Mouse (Mus musculus) testis, adult 2 months (tissue): ENCODE data around the gene Wipf2. TPM values are rescaled to one million over a fixed set of nuclear protein-coding genes. Genes with fewer than 3 reads are reported as not detected.

ENCODE experiments used
- H3K27ac ChIP-seq: fragments of 200-500 bp; 2 replicates; pipeline ENCODE4 v1.5.1; 2012; ENCODE audit warnings: low read depth, low read length; ENCODE audit not compliant: control insufficient read depth, insufficient read depth
- H3K27me3 ChIP-seq: fragments of 200-500 bp; 2 replicates; pipeline ENCODE4 v1.6.1; 2012; ENCODE audit warnings: mild to moderate bottlenecking, low read length, moderate library complexity; ENCODE audit not compliant: control insufficient read depth, insufficient read depth
- H3K36me3 ChIP-seq: fragments of 200-500 bp; 2 replicates; pipeline ENCODE4 v1.6.1; 2012; ENCODE audit warnings: mild to moderate bottlenecking, low read length; ENCODE audit not compliant: control insufficient read depth, insufficient read depth
- H3K4me1 ChIP-seq: fragments of 200-500 bp; 2 replicates; pipeline ENCODE4 v1.6.1; 2012; ENCODE audit warnings: low read length; ENCODE audit not compliant: control insufficient read depth, insufficient read depth
- H3K4me3 ChIP-seq: fragments of 200-500 bp; 2 replicates; pipeline ENCODE4 v1.5.1; 2012; ENCODE audit warnings: low read depth, mild to moderate bottlenecking, low read length, moderate library complexity, mixed read lengths; ENCODE audit not compliant: control insufficient read depth
- CTCF ChIP-seq: fragments of 200-500 bp; IDR thresholded peaks from 2 replicates; pipeline ENCODE4 v1.5.1; 2012; ENCODE audit warnings: low read depth, mild to moderate bottlenecking, inconsistent platforms, low read length, moderate library complexity; ENCODE audit not compliant: control insufficient read depth, insufficient read depth, insufficient replicate concordance
- POLR2A ChIP-seq: fragments of 200-500 bp; IDR thresholded peaks from 2 replicates; pipeline ENCODE4 v1.6.1; 2012; ENCODE audit warnings: low read depth, mild to moderate bottlenecking, inconsistent platforms, low read length, moderate library complexity; ENCODE audit not compliant: control insufficient read depth
- polyA plus RNA-seq: library from polyadenylated mRNA; depleted of rRNA; stranded (reverse); fragments of >200 nt; gene quantifications from 2 replicates; pipeline ENCODE4 v1.2.3, GENCODE M21; 2012

Wipf2 gene
- polyA plus RNA-seq, 1 experiment = 6.4 TPM

GRCm38 (mm10) chr11:98939084-98939952 is 75.9 kb downstream of the Wipf2 start:
- Histone ChIP-seq H3K4me3 (no peak overlapping the region; the same call in 1 of the 2 replicates), H3K27ac (no peak overlapping the region), H3K27me3 (no peaks in the 10 kb centered on the region), H3K36me3 (no peaks in the 10 kb centered on the region), H3K4me1 (peaks cover 76% of the 10 kb centered on the region)
- TF ChIP-seq POLR2A (no peak), CTCF (no peak)

- no peak overlapping the region for H3K27ac ChIP-seq
- peaks cover 83% of the 10 kb centered on the region for H3K4me1 ChIP-seq
- no peak for TF ChIP-seq CTCF
- no peak for TF ChIP-seq POLR2A
- H3K4me3 ChIP-seq = no peak overlapping the region
- no peaks in the 10 kb centered on the region for H3K27me3 ChIP-seq
- H3K36me3 ChIP-seq = no peaks in the 10 kb centered on the region
Measured at GRCm38 (mm10) chr11:98939953-98940641, 76.7 kb downstream of the Wipf2 start.

- Histone ChIP-seq H3K27me3 (no peaks in the 10 kb centered on the region), H3K36me3 (no peaks in the 10 kb centered on the region), H3K4me1 (peaks cover 86% of the 10 kb centered on the region), H3K4me3 (no peak overlapping the region), H3K27ac (no peak overlapping the region)
- TF ChIP-seq CTCF = no peak
- no peak for TF ChIP-seq POLR2A
Measured at GRCm38 (mm10) chr11:98940776-98941175, 77.3 kb downstream of the Wipf2 start.

- Histone ChIP-seq H3K27ac (peak overlapping the region; percentile 92), H3K4me1 (peaks cover 83% of the 10 kb centered on the region), H3K36me3 (no peaks in the 10 kb centered on the region), H3K27me3 (no peaks in the 10 kb centered on the region), H3K4me3 (peak overlapping the region; percentile 88)
- TF ChIP-seq POLR2A = no peak
Measured at GRCm38 (mm10) chr11:98941341-98941825, 77.9 kb downstream of the Wipf2 start.

- Histone ChIP-seq H3K36me3 (no peaks in the 10 kb centered on the region), H3K27ac (peak overlapping the region; percentile 92), H3K4me3 (peak overlapping the region; percentile 88), H3K4me1 (peaks cover 77% of the 10 kb centered on the region), H3K27me3 (no peaks in the 10 kb centered on the region)
- peak; percentile 84; the same call in 1 of the 2 replicates for TF ChIP-seq POLR2A
- no peak for TF ChIP-seq CTCF
Measured at GRCm38 (mm10) chr11:98941826-98942550, 78.5 kb downstream of the Wipf2 start.

- no peaks in the 10 kb centered on the region for H3K27me3 ChIP-seq
- H3K36me3 ChIP-seq = no peaks in the 10 kb centered on the region
- peaks cover 73% of the 10 kb centered on the region for H3K4me1 ChIP-seq
- H3K4me3 ChIP-seq = peak overlapping the region; percentile 88
- TF ChIP-seq CTCF (no peak), POLR2A (no peak)
- H3K27ac ChIP-seq = peak overlapping the region; percentile 92
Measured at GRCm38 (mm10) chr11:98942555-98942922, 79.1 kb downstream of the Wipf2 start.
